Mouse (Mus musculus): ENCODE measurements around the gene Lpp.

Lpp gene

DNA sequence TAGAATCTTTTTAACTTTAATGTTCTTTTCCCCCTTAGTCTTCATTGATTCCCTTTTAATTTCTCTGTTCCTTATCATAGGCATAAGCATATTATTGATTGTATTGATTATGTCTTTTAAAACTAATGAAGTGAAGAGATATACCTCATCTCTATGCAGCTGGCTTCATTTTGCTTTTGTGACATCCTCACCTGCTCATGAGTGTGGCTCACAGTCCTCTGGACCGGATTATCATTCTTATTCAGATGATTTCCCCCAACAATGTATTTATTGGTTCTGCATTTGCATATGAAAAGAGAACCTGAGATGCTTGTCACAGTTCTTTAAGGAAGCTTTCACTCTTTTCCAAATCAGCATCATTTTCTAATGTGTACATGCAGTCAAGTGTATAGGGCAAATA lies 408.5 kb downstream of the Lpp start:
- DNase-seq (ENCODE audit: low spot score in 2 of 2): no peak

DNA sequence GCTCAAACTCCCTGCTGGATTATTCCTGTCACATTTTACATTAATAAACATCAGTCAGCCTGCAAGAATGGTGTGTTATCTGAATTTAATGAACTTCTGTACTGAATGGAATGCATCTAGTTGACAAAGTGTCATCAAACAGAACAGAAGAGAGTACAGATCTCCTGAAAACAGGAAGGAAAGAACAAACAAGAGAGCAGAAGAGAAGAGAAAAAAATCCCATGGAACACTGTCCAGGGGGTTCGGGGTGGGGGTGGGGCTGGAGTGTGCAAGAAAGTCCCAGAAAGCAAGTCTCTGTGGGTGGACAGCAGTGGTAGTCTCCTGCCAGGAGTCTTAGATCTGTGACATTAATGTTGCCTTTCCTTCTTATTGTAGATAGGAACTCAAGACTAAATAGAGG lies 412.8 kb downstream of the Lpp start:
- no peak for DNase-seq (ENCODE audit: low spot score in 2 of 2)

DNA sequence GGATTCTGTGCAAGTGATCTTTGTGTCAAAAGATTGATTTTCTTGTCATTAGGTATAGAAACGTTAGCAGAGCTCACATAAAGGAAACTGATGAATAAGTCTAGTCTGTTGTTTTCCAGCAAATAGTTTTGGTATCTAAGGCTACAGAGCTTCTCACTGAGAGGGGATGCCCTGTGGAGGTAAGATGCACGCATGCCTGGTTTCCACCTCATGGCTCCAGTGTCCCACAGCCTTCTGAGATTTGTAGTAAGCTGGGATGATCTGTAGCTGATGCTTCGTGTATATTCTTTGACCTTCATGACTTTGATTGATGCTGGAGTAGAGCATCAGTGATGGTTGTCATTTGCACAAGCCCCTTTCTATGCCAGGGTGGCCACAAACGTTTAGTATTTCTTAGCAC lies 414.3 kb downstream of the Lpp start:
- DNase-seq (ENCODE audit: low spot score in 2 of 2): no peak

DNA sequence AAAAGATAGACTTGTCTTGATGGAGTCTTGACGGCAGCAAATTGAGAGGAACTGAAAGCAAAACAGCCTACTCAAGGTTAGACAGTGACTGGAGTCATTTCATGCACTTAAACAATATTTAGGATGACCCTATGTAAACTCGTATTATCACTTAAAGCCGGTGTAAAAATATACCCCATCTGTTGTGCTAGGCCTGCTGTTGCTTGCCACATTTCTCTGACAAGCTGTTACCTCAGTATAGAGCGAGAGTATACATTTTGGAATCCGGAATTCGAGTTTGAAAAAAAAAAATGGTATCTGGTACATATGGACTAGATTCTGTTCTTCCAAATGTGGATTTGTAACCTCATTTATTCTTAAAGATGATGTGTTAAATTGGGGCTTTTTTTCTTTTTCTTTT lies 416.5 kb downstream of the Lpp start:
- no peak for DNase-seq (ENCODE audit: low spot score in 2 of 2)

- DNase-seq (ENCODE audit: low spot score in 2 of 2): no peak
Observed at GRCm38 (mm10) chr16:24816621-24817020, 423.3 kb downstream of the Lpp start.

DNA sequence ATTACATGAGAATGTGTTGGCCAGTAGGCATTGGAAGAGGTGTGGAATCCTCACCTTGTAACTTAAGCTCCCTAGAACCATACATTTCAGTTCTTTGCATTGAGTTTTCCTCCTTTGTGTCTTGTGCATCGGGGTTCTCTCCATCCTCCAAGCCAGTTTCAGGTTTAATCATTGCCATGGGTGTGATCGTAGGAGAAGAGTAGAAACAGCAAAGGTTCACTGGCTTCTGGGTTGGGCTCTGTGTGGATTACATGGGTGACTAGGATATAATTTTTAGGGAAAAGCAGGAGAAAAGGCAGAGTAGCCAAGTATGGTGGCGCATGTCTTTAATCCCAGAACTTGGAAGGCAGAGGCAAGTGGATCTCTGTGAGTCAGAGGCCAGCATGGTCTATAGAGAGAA lies 424.1 kb downstream of the Lpp start:
- no peak for DNase-seq (ENCODE audit: low spot score in 2 of 2)

- DNase-seq (ENCODE audit: low spot score in 2 of 2): peak in 1 of 2 experiments; percentile 36
Observed at GRCm38 (mm10) chr16:24819127-24819526, 425.8 kb downstream of the Lpp start.

DNA sequence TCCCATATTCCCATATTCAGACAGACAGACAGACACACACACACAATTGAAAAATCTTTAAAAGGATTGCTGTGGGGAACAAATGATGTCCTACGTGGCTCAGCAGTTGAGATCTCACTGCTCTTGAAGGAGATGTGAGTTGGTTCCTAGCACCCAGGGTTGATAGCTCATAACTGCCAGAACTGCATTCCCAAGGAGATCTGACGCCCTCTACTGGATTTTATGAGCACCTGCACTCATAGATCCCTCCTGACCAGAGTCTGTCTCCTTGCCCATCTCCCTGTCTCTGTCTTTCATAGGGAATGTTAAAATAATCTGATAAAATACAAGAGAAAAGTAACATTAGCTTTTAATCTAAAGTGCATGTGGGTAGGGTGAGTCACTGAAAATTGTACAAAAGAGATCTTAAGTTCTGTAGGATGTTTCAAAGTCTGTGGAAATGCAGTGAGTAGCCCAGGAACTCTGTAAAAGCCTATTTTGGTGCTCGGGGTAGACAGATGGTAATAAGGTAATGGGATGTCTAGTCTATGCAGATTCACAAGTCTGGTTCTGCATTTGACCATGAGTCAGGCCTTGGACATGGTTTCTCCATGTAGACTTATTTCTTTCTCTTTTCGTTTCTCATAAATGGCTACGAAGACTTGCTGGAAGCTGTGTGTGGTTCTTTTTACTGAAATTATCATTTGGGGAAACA lies 429.0 kb downstream of the Lpp start:
- no peak for DNase-seq (ENCODE audit: low spot score in 2 of 2)

DNA sequence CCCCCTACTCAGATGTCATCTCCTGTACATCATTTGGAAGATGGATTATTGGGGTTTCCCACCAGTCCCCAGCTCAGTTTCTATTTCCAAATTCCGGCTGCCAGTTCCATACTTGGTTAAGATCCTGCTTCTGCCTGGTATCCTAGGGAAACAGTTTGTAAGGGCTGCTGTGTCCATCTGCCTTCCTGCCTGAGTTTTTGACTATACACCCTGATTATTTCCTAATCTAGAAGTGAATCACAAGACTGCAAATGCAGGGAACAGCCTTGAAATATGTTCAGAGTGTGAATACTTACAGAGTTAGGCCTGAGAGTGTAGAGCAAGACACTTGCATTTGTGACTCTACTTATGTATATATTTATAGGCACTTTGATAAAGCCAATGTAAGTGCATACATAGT lies 429.6 kb downstream of the Lpp start:
- no peak for DNase-seq (ENCODE audit: low spot score in 2 of 2)

DNA sequence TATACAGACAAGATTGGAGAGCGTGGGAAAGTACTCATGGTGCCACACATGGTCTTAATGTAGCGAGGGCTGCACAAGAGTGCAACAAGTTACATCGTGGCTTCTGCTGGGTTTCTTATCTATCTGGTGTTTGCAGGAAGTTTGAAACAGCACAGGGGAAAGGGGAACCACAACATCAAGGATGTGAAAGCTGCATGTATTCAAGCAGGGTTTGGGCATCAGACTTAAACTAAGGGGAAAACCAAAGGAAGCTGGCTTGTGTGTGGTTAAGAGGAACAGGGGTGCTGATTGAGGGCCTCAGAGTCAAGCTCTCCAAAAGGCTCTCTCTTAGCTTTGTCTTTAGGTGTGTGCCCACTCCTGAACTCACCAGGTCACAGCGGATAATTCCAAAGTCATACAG lies 433.1 kb downstream of the Lpp start:
- peak in 1 of 2 experiments; percentile 13 for DNase-seq (ENCODE audit: low spot score in 2 of 2)

DNA sequence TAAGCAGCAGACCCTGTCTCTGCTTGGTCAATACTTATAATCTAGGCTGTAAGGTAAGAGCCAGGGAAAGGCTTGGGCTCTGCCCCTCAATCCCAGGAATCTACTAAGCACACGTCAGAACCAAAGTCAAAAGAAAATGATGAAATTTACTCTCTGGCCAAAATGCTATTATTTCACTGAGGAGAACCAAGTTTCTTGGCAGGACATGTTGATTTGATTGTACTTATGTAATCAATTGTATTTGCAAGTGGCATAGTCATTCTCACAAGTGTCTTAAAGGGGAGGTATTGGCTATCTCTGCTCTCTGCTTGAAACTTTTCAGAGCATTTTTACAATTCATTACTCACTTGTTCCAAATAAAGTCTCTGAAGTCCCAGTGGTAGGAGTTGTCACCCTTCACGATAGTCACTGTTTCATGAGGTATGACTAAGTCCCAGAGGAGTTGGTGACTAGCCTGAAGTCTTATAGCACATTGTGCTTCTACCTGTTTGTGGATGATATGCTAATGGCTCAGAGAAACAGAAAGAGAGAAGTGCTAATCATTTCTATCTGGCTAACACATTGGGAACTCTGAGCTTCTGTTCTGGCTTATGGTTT lies 435.0 kb downstream of the Lpp start:
- no peak for DNase-seq (ENCODE audit: low spot score in 2 of 2)

DNA sequence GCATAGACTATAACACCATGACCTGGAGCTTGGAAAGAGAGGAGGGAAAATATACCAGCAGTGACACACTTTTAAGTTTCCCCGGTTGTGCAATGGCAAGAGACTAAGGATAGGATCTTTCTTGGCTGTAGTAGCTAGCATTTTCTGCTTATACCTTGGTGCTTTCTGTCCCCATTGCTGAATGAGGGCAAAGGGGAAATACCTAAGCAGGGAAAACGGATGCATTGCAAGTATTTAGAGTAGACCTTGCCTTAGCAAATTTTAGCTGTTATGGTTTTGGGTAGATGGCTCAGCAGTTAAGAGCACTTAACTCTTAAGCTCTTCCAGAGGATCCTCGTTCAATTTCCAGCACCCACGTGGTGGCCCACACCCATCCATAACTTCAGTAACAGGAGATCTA lies 436.6 kb downstream of the Lpp start:
- DNase-seq (ENCODE audit: low spot score in 2 of 2): no peak

GRCm38 (mm10) chr16:24830939-24831338 lies 437.6 kb downstream of the Lpp start:
- DNase-seq (ENCODE audit: low spot score in 2 of 2): no peak

DNA sequence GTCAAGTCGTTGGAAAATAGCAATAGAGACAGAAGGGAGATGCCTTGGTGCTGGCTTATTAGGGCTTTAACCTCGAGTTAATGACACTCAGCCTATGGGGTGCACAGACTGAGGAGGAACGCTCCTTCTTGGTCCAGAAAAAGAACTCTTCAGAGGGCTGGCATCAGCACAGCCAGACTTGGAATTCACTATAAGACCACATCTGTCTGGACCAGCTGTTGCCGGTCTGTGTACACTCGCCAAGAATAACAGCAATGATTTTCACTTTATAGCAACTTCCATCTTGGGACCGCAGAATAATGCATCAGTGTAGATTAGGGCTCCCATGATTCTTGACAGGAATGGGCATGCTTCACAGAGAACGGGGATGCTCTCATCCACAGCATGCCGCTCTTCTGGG lies 439.9 kb downstream of the Lpp start:
- no peak for DNase-seq (ENCODE audit: low spot score in 2 of 2)

- DNase-seq (ENCODE audit: low spot score in 2 of 2): no peak
Observed at GRCm38 (mm10) chr16:24834536-24834935, 441.2 kb downstream of the Lpp start.

DNA sequence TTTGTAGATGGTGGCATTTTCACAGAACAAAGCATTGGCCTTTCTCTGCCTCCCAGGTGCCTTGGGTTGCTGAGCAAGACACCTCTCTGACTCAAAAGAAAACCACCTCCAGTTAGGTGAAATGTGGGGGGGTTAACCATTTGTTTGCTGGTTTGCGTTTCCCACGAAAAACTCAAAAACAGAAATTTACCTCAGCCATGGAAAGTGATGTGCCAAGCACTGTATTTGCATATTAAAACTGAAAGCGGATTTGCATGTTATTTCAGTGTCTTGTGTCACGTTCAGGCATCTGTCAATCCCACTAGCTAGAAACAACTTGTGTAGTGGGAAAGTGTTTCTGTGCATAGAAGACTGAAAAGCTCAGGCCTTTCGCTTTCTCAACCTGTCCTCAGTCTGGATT lies 443.2 kb downstream of the Lpp start:
- DNase-seq (ENCODE audit: low spot score in 2 of 2): no peak

DNA sequence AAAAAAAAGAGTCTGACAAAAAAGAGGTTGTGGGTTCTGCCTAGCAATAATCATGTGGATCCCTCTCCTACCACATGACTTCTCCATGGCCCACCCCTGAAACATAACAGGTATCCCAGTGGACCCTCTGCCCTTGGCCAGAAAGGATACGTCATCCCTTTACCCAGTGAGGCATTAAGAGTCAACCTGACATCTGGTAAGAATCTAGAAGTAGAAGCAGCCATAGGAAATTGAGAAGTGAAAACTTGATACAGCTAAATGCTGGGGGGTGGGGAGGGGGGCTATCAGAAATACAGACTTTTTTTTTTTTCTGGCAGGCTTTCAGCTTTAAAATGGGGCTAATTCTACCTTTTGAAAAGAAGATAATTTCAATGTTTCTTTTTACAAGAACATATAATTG lies 445.7 kb downstream of the Lpp start:
- DNase-seq (ENCODE audit: low spot score in 2 of 2): no peak

DNA sequence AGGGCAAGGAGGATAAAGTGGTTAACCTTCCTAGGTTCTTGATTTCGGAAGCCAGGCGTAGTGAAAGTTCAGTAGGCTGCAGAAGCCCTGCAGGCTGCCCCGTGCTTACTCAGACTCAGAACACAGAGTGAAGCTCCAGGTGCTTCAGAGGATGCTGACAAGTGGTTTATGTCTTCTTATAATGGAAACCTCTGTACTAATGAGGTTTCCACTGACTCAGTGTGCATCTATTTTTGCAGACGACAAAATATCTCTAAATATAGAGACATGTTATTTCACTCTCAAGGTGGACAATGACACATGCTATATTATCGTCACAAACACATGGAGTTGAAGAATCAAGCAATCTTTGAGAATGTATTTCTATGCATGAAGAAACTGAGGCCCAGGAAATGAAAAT lies 446.8 kb downstream of the Lpp start:
- no peak for DNase-seq (ENCODE audit: low spot score in 2 of 2)

- DNase-seq (ENCODE audit: low spot score in 2 of 2): no peak
Observed at GRCm38 (mm10) chr16:24846141-24846540, 452.8 kb downstream of the Lpp start.

DNA sequence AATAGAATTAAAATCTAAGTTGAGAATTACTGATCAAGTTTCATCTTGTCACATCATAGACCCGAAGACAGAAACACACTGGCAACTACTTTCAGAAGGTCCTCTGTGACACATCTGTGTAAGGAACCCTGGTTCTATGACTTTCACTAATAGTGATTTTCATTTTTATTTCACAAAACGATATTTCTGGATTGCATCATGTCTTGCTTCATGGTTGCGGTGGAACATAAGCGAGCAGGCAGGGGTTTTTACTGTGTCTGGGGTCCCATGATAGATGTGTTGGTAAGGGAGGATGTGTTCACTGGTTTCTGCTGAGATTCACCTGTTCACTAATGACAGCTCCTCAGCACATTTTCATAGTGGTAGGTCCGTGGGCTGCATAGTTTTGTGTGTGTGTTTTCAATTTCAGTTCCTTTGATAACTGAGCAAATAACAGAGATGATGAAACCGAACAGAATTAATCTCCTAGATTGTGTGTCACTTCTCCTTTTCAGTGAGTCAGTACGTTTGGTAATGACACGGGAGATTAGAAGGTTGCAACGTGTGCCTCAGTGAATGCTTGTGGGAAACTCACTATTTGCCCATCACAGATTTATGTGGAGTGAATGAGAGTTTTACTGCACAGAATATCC lies 466.3 kb downstream of the Lpp start:
- DNase-seq (ENCODE audit: low spot score in 2 of 2): no peak

- DNase-seq (ENCODE audit: low spot score in 2 of 2): no peak
Observed at GRCm38 (mm10) chr16:24860445-24860844, 467.1 kb downstream of the Lpp start.

DNA sequence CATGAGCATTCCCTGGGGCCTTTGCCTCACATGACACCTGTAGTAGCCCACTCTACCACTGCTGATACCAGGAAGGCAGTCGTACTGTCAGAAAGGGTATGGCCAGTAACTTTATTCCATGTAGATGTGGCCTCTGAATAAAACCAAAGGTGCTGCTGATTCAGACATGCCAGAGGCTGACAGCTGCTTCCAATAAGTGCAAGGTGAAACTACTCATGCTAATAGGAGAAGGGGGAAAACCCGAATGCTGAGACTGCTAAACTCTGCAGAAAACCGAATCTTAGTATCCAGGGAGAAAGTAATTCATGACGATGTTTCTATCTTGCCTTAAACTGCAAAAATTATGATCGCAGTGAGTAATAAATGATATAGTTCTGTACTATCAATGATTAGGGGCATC lies 468.1 kb downstream of the Lpp start:
- DNase-seq (ENCODE audit: low spot score in 2 of 2): no peak

DNA sequence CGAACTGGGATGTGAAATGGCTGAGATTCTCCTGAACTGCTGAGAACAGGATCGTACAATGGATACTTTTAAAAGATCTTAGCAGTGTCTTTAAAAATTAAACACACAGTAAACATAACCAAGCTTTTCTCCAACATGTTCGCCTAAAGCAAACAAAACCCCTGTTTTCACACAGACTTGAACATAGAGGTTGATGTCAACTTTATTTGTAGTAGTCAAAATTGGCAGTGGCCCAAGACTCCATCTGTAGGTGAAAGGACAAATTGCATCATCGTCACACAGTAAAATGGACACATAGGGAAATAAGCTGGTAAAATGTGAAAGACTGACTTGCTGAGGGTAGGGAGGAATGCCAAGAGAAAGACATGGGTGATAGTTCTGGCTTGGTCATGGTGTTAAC lies 480.9 kb downstream of the Lpp start:
- DNase-seq (ENCODE audit: low spot score in 2 of 2): peak in 1 of 2 experiments; percentile 49

Measured in spleen, postnatal 10 days (tissue).